Mouse (Mus musculus) CH12.LX (cell line): ENCODE measurements at regions not wholly inside any gene's neighbourhood (a gene's known extent, or its start where the extent isn't known, plus 50 kb on each side); places are given as distances from the start of the nearest gene placed in this dataset.

Experiments used
- BHLHE40 ChIP-seq: IDR thresholded peaks from 2 replicates; pipeline ENCODE4 v1.6.1; 2011; ENCODE audit warnings: mild to moderate bottlenecking, low read depth, low read length, improper control_type of control experiment
- CTCF ChIP-seq, 2 experiments: IDR thresholded peaks in 1 of 2; conservative IDR thresholded peaks in 1 of 2; 2 replicates each; pipeline ENCODE4 v1.5.1; 2011 to 2012; ENCODE audit warnings: low read depth in 2 of 2, low read length in 2 of 2, improper control_type of control experiment in 1 of 2, inconsistent platforms in 1 of 2, mild to moderate bottlenecking in 1 of 2, moderate library complexity in 1 of 2
- ELF1 ChIP-seq: IDR thresholded peaks from 2 replicates; pipeline ENCODE4 v1.6.1; 2014; ENCODE audit warnings: low read depth, mild to moderate bottlenecking, inconsistent platforms, low read length, improper control_type of control experiment
- ETS1 ChIP-seq: conservative IDR thresholded peaks from 2 replicates; pipeline ENCODE4 v1.6.1; 2012; ENCODE audit warnings: low read depth, mild to moderate bottlenecking, inconsistent platforms, low read length, improper control_type of control experiment, moderate library complexity
- HCFC1 ChIP-seq: IDR thresholded peaks from 2 replicates; pipeline ENCODE4 v1.6.1; 2012; ENCODE audit warnings: low read depth, mild to moderate bottlenecking, inconsistent platforms, low read length, improper control_type of control experiment
- IRF4 ChIP-seq: IDR thresholded peaks from 2 replicates; pipeline ENCODE4 v1.6.1; 2014; ENCODE audit warnings: low read depth, mild to moderate bottlenecking, inconsistent platforms, low read length, improper control_type of control experiment
- NELFE ChIP-seq: IDR thresholded peaks from 2 replicates; pipeline ENCODE4 v1.6.1; 2011; ENCODE audit warnings: low read depth, low read length, improper control_type of control experiment
- POLR2AphosphoS2 ChIP-seq: IDR thresholded peaks from 2 replicates; pipeline ENCODE4 v1.6.1; 2011; ENCODE audit warnings: low read depth, low read length, improper control_type of control experiment
- UBTF ChIP-seq: IDR thresholded peaks from 2 replicates; pipeline ENCODE4 v1.6.1; 2012; ENCODE audit warnings: low read depth, mild to moderate bottlenecking, inconsistent platforms, low read length, improper control_type of control experiment, moderate library complexity
- ZC3H11A ChIP-seq: IDR thresholded peaks from 2 replicates; pipeline ENCODE4 v1.6.1; 2012; ENCODE audit warnings: low read depth, mild to moderate bottlenecking, inconsistent platforms, low read length, improper control_type of control experiment
- ZKSCAN1 ChIP-seq: IDR thresholded peaks from 2 replicates; pipeline ENCODE4 v1.6.1; 2012; ENCODE audit warnings: low read depth, inconsistent platforms, low read length, improper control_type of control experiment, borderline replicate concordance
- ZMIZ1 ChIP-seq: IDR thresholded peaks from 2 replicates; pipeline ENCODE4 v1.6.1; 2012; ENCODE audit warnings: low read depth, mild to moderate bottlenecking, inconsistent platforms, low read length, improper control_type of control experiment

DNA sequence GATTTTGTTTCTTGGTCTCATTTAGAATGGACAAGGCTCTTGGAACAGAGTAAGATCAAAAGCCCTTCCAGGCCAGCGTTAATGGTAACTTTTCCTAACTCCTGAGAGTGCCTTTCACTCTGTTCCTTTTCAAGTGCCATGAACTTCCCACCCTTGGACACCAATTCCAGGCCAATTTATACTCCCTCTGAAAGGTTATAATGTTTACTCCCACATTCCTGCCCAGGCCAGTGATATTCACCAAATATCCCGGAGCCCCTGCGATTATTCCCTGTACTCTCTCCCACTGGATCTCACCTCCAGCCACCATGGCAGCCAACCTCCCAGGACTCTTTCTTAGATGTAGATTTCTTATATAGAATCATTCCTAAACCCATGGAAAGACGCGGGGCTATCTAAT lies 123.2 kb downstream of the Twistnb start:
- TF ChIP-seq NELFE = no peak
- TF ChIP-seq UBTF = no peak
- no peak for TF ChIP-seq CTCF (conservative IDR thresholded peaks at IDR 0.05 in 1 of 2, IDR thresholded peaks at IDR 0.05 in 1 of 2; ENCODE audit: low read depth in 2 of 2, low read length in 2 of 2)
- TF ChIP-seq ZMIZ1 = no peak
- TF ChIP-seq ZC3H11A = no peak
- TF ChIP-seq ZKSCAN1 = no peak
- no peak for TF ChIP-seq BHLHE40
- TF ChIP-seq ELF1 = no peak
- no peak for TF ChIP-seq POLR2AphosphoS2
- TF ChIP-seq HCFC1 = no peak
- no peak for TF ChIP-seq IRF4
- TF ChIP-seq ETS1 = no peak
